Mouse (Mus musculus): ENCODE results near the gene Slc38a3. TPM values are rescaled to one million over a fixed set of nuclear protein-coding genes. Genes with fewer than 3 reads are reported as not detected.

The Slc38a3 gene
- total and polyA plus RNA-seq, 3 experiments, result not detected

DNA sequence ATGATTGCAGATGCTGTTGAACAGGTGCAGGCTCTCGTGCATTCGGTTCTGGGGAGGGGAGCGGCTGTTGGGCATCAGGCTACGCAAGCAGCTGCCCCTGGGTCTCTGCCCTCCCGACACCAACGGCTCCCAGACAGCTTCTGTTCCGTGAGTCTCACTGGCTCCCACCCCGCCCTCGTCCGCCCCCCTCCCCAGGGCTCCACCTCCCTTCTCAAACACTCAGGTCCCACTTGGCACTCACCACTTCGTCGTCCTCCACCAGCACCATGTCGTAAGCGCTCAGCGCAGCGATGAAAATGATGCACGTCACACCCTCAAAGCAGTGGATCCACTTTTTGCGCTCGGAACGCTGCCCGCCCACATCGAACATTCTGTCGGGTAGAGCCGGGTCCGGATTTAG, 7.0 kb upstream of the Slc38a3 start:
- peak overlapping the region; percentile 19 to 45; a peak in 2 of 4 replicates for H3K4me3 ChIP-seq (ENCODE audit: control insufficient read depth in 1 of 2, insufficient read depth in 1 of 2, low read depth in 2 of 2, low read length in 2 of 2)
- peaks cover 9% of the 10 kb centered on the region in 2 experiments for H3K27me3 ChIP-seq (ENCODE audit: control insufficient read depth in 1 of 2, insufficient read depth in 2 of 2, low read length in 2 of 2)
- H3K36me3 ChIP-seq (ENCODE audit: control insufficient read depth in 1 of 2, insufficient read depth in 2 of 2, low read length in 2 of 2), result 0 out of 4 replicates have a peak, but pooled peaks cover 0 to 2% of the 10 kb centered on the region in 2 experiments
- no peak overlapping the region for H3K27ac ChIP-seq (ENCODE audit: control insufficient read depth, low read depth, low read length)
- 0 out of 4 replicates have a peak, but pooled peaks cover 0 to 5% of the 10 kb centered on the region in 2 experiments for H3K4me1 ChIP-seq (ENCODE audit: control insufficient read depth in 1 of 2, insufficient read depth in 2 of 2, low read length in 2 of 2)
- DNase-seq (ENCODE audit: low read depth, low spot score), result no peak
- no peak for TF ChIP-seq ELF1 (IDR thresholded peaks at IDR 0.05; ENCODE audit: low read depth, low read length)
- no peak for TF ChIP-seq ZMIZ1 (IDR thresholded peaks at IDR 0.05; ENCODE audit: low read depth, low read length)
- no peak for TF ChIP-seq RAD21 (IDR thresholded peaks at IDR 0.05; ENCODE audit: low read depth, low read length)
- TF ChIP-seq MYC (IDR thresholded peaks at IDR 0.05; ENCODE audit: low read depth, low read length), result no peak
- no peak for TF ChIP-seq MAZ (IDR thresholded peaks at IDR 0.05; ENCODE audit: low read depth, low read length)
- TF ChIP-seq SMC3 (IDR thresholded peaks at IDR 0.05; ENCODE audit: low read depth, low read length), result no peak
- TF ChIP-seq HCFC1 (IDR thresholded peaks at IDR 0.05; ENCODE audit: low read depth, low read length), result no peak
- no peak for TF ChIP-seq MAX (IDR thresholded peaks at IDR 0.05; ENCODE audit: low read length)
- TF ChIP-seq GATA1 (IDR thresholded peaks at IDR 0.05; ENCODE audit: low read depth, low read length), result no peak
- TF ChIP-seq USF2 (IDR thresholded peaks at IDR 0.05; ENCODE audit: borderline replicate concordance in 1 of 2, insufficient read depth in 1 of 2, low read depth in 1 of 2, low read length in 2 of 2), result no peak
- TF ChIP-seq ZKSCAN1 (IDR thresholded peaks at IDR 0.05; ENCODE audit: low read depth, low read length), result no peak
- no peak for TF ChIP-seq NRF1 (IDR thresholded peaks at IDR 0.05; ENCODE audit: insufficient read depth, low read depth, low read length, poor library complexity, severe bottlenecking)
- TF ChIP-seq BHLHE40 (IDR thresholded peaks at IDR 0.05; ENCODE audit: borderline replicate concordance, low read depth, low read length), result no peak
- TF ChIP-seq E2F4 (IDR thresholded peaks at IDR 0.05; ENCODE audit: borderline replicate concordance, low read depth, low read length), result no peak
- no peak for TF ChIP-seq ZNF384 (IDR thresholded peaks at IDR 0.05; ENCODE audit: low read depth, low read length)
- H3K9ac ChIP-seq (ENCODE audit: control insufficient read depth, low read depth, low read length, poor library complexity, severe bottlenecking), result peak overlapping the region; percentile 9; the same call in 1 of the 2 replicates
- no peaks in the 10 kb centered on the region for H3K79me2 ChIP-seq (ENCODE audit: control insufficient read depth, insufficient read depth, low read length, poor library complexity)
- no peaks in the 10 kb centered on the region for H3K9me3 ChIP-seq (replicated peaks; ENCODE audit: insufficient read depth, low read length)

DNA sequence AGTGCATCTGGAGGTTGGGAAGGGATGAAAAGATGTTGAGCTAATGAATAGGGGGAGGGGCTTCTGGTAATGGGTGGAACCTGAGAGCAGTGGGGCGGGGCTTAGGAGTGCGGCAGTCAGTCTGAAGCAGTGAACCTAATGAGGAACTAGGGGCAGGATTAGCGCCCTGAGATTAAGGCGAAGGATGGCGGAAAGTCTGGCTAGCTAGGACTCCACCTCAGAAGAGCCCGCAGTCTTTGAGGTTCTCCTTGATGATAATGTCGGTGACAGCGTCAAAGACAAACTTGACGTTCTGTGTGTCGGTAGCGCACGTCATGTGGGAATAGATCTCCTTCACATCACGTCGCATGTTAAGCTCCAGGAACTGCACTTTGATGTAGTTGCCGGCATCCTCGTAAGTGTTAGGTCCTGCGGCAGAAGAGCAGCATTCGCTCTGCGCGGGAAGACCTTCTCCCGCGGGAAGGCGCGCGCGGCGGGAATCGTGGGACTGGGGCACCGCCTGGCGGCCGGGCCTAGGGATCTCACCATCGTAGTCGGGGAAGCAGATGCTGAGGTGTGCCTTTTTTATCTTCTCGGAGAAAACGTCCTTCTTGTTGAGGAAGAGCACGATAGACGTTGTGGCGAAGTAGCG, 6.5 kb upstream of the Slc38a3 start:
- no peaks in the 10 kb centered on the region for H3K9me3 ChIP-seq (replicated peaks; ENCODE audit: insufficient read depth, low read length)
- no peaks in the 10 kb centered on the region for H3K79me2 ChIP-seq (ENCODE audit: control insufficient read depth, insufficient read depth, low read length, poor library complexity)
- DNase-seq (ENCODE audit: low read depth, low spot score), result peak; percentile 86
- H3K4me3 ChIP-seq (ENCODE audit: control insufficient read depth in 1 of 2, insufficient read depth in 1 of 2, low read depth in 2 of 2, low read length in 2 of 2), result peak overlapping the region; percentile 19 to 45
- no peak overlapping the region for H3K27ac ChIP-seq (ENCODE audit: control insufficient read depth, low read depth, low read length)
- H3K36me3 ChIP-seq (ENCODE audit: control insufficient read depth in 1 of 2, insufficient read depth in 2 of 2, low read length in 2 of 2), result 0 out of 4 replicates have a peak, but pooled peaks cover 0 to 2% of the 10 kb centered on the region in 2 experiments
- peaks cover 12 to 15% of the 10 kb centered on the region in 2 experiments for H3K27me3 ChIP-seq (ENCODE audit: control insufficient read depth in 1 of 2, insufficient read depth in 2 of 2, low read length in 2 of 2)
- H3K9ac ChIP-seq (ENCODE audit: control insufficient read depth, low read depth, low read length, poor library complexity, severe bottlenecking), result peak overlapping the region; percentile 41
- 0 out of 4 replicates have a peak, but pooled peaks cover 0 to 5% of the 10 kb centered on the region in 2 experiments for H3K4me1 ChIP-seq (ENCODE audit: control insufficient read depth in 1 of 2, insufficient read depth in 2 of 2, low read length in 2 of 2)
- TF ChIP-seq POLR2AphosphoS2 (IDR thresholded peaks at IDR 0.05; ENCODE audit: low read length) (no peak), E2F4 (IDR thresholded peaks at IDR 0.05; ENCODE audit: borderline replicate concordance, low read depth, low read length) (peak; percentile 73; the same call in 1 of the 2 replicates), ZC3H11A (IDR thresholded peaks at IDR 0.05; ENCODE audit: low read depth, low read length) (peak; percentile 32; the same call in 1 of the 2 replicates), GATA1 (IDR thresholded peaks at IDR 0.05; ENCODE audit: low read depth, low read length) (no peak), RAD21 (IDR thresholded peaks at IDR 0.05; ENCODE audit: low read depth, low read length) (peak; percentile 54), MAFK (IDR thresholded peaks at IDR 0.05; ENCODE audit: borderline replicate concordance, low read depth, low read length) (no peak), ETS1 (IDR thresholded peaks at IDR 0.05; ENCODE audit: low read depth, low read length) (no peak), POLR2A (IDR thresholded peaks at IDR 0.05; ENCODE audit: control insufficient read depth in 1 of 2, insufficient read depth in 1 of 2, low read depth in 1 of 2, low read length in 2 of 2, poor library complexity in 1 of 2) (no peak), USF1 (IDR thresholded peaks at IDR 0.05; ENCODE audit: low read depth, low read length) (no peak), NRF1 (IDR thresholded peaks at IDR 0.05; ENCODE audit: insufficient read depth, low read depth, low read length, poor library complexity, severe bottlenecking) (no peak), MYB (IDR thresholded peaks at IDR 0.05; ENCODE audit: low read depth, low read length) (no peak), USF2 (IDR thresholded peaks at IDR 0.05; ENCODE audit: borderline replicate concordance in 1 of 2, insufficient read depth in 1 of 2, low read depth in 1 of 2, low read length in 2 of 2) (no peak), TAL1 (IDR thresholded peaks at IDR 0.05; ENCODE audit: low read length) (no peak), ZNF384 (IDR thresholded peaks at IDR 0.05; ENCODE audit: low read depth, low read length) (no peak), RCOR1 (IDR thresholded peaks at IDR 0.05; ENCODE audit: low read depth, low read length) (no peak), UBTF (IDR thresholded peaks at IDR 0.05; ENCODE audit: borderline replicate concordance, insufficient read depth, low read depth, low read length) (no peak), SIN3A (IDR thresholded peaks at IDR 0.05; ENCODE audit: low read length) (no peak), TCF12 (IDR thresholded peaks at IDR 0.05; ENCODE audit: low read depth, low read length) (0 out of 2 replicates have a peak, but pooled peaks have one; percentile 23), NELFE (IDR thresholded peaks at IDR 0.05; ENCODE audit: low read depth, low read length) (no peak), BHLHE40 (IDR thresholded peaks at IDR 0.05; ENCODE audit: borderline replicate concordance, low read depth, low read length) (no peak), CHD2 (IDR thresholded peaks at IDR 0.05; ENCODE audit: low read length) (no peak)

Data from MEL (cell line).